Mouse (Mus musculus): ENCODE results near the gene Nup85.

- TF ChIP-seq CTCF (conservative IDR thresholded peaks at IDR 0.05; ENCODE audit: low read length) (no peak), NANOG (IDR thresholded peaks at IDR 0.05; ENCODE audit: borderline replicate concordance, low read length) (no peak)
These were observed 64.3 kb downstream of the Nup85 start for GRCm38 (mm10) chr11:115628465-115629101.
